Mouse (Mus musculus): Measurements from ENCODE around the gene Mgat1. TPM values are rescaled to one million over a fixed set of nuclear protein-coding genes. Genes with fewer than 3 reads are reported as not detected.

Gene Mgat1
- total and polyA plus RNA-seq, 2 experiments from 2014 or later = 33.9 to 88.1 TPM

- Histone ChIP-seq H3K4me2 (ENCODE audit: low read depth, low read length, poor library complexity, severe bottlenecking) (peak overlapping the region; percentile 77), H3K4me3 (ENCODE audit: low read depth, low read length) (peak overlapping the region; percentile 98), H3K9me3 (ENCODE audit: low read length) (no peaks in the 10 kb centered on the region), H3K27me3 (ENCODE audit: insufficient read depth, low read length) (no peaks in the 10 kb centered on the region), H3K9ac (replicated peaks; ENCODE audit: low read length, poor library complexity, severe bottlenecking) (peak overlapping the region; percentile 98), H3K36me3 (ENCODE audit: insufficient read depth, low read length) (no peaks in the 10 kb centered on the region), H3K4me1 (ENCODE audit: insufficient read depth, low read length) (peaks cover 9% of the 10 kb centered on the region), H3K27ac (ENCODE audit: low read depth, low read length) (peak overlapping the region; percentile 97)
- no peak for TF ChIP-seq CTCF (IDR thresholded peaks at IDR 0.05)
- DNase-seq (ENCODE audit: low spot score) = no peak
- WGBS = 1% methylated on average over 10 of the region's 10 CpGs
- ATAC-seq (ENCODE audit: low FRiP score) = peak; percentile 36
These were observed 41.4 kb upstream of the Mgat1 start for GRCm38 (mm10) chr11:49202523-49203061.

GRCm38 (mm10) chr11:49203129-49203768, 40.7 kb upstream of the Mgat1 start, which contains the start of gene Zfp62:
TSS of gene Zfp62 (plus strand) at chr11:49203292.
- Histone ChIP-seq H3K9ac (replicated peaks; ENCODE audit: low read length, poor library complexity, severe bottlenecking) (peak within 1 kb of the TSS; percentile 98), H3K9me3 (ENCODE audit: low read length) (no peaks in the 10 kb centered on the region), H3K27me3 (ENCODE audit: insufficient read depth, low read length) (no peaks in the 10 kb centered on the region), H3K4me1 (ENCODE audit: insufficient read depth, low read length) (peaks cover 9% of the 10 kb centered on the region), H3K36me3 (ENCODE audit: insufficient read depth, low read length) (no peaks in the 10 kb centered on the region), H3K4me3 (ENCODE audit: low read depth, low read length) (peak within 1 kb of the TSS; percentile 98), H3K27ac (ENCODE audit: low read depth, low read length) (peak within 1 kb of the TSS; percentile 97), H3K4me2 (ENCODE audit: low read depth, low read length, poor library complexity, severe bottlenecking) (peak within 1 kb of the TSS; percentile 77)
- WGBS = under 1% methylated on average over 38 of the region's 47 CpGs
- ATAC-seq (ENCODE audit: low FRiP score) = peak; percentile 95
- TF ChIP-seq CTCF (IDR thresholded peaks at IDR 0.05) = no peak
- peak; percentile 95 for DNase-seq (ENCODE audit: low spot score)

- DNase-seq (ENCODE audit: low spot score) = peak; percentile 62
- Histone ChIP-seq H3K36me3 (ENCODE audit: insufficient read depth, low read length) (no peaks in the 10 kb centered on the region), H3K4me3 (ENCODE audit: low read depth, low read length) (peak overlapping the region; percentile 98), H3K4me2 (ENCODE audit: low read depth, low read length, poor library complexity, severe bottlenecking) (peak overlapping the region; percentile 77), H3K9me3 (ENCODE audit: low read length) (no peaks in the 10 kb centered on the region), H3K27ac (ENCODE audit: low read depth, low read length) (peak overlapping the region; percentile 97), H3K27me3 (ENCODE audit: insufficient read depth, low read length) (no peaks in the 10 kb centered on the region), H3K9ac (replicated peaks; ENCODE audit: low read length, poor library complexity, severe bottlenecking) (peak overlapping the region; percentile 98), H3K4me1 (ENCODE audit: insufficient read depth, low read length) (peaks cover 9% of the 10 kb centered on the region)
- WGBS = 0% methylated on average over 24 of the region's 24 CpGs
- TF ChIP-seq CTCF (IDR thresholded peaks at IDR 0.05) = no peak
- peak; percentile 80 for ATAC-seq (ENCODE audit: low FRiP score)
These were observed 40.1 kb upstream of the Mgat1 start for GRCm38 (mm10) chr11:49203771-49204497.

GRCm38 (mm10) chr11:49205080-49205590, 38.9 kb upstream of the Mgat1 start:
- Histone ChIP-seq H3K36me3 (ENCODE audit: insufficient read depth, low read length) (no peaks in the 10 kb centered on the region), H3K9ac (replicated peaks; ENCODE audit: low read length, poor library complexity, severe bottlenecking) (no peak overlapping the region), H3K9me3 (ENCODE audit: low read length) (no peaks in the 10 kb centered on the region), H3K4me3 (ENCODE audit: low read depth, low read length) (peak overlapping the region; percentile 3; the same call in 1 of the 2 replicates), H3K27me3 (ENCODE audit: insufficient read depth, low read length) (no peaks in the 10 kb centered on the region), H3K4me1 (ENCODE audit: insufficient read depth, low read length) (peaks cover 9% of the 10 kb centered on the region), H3K27ac (ENCODE audit: low read depth, low read length) (no peak overlapping the region), H3K4me2 (ENCODE audit: low read depth, low read length, poor library complexity, severe bottlenecking) (peak overlapping the region; percentile 77; the same call in 1 of the 2 replicates)
- no peak for TF ChIP-seq CTCF (IDR thresholded peaks at IDR 0.05)
- no peak for DNase-seq (ENCODE audit: low spot score)
- no peak for ATAC-seq (ENCODE audit: low FRiP score)
- 86% methylated on average over 6 of the region's 6 CpGs for WGBS

- no peak overlapping the region for H3K4me3 ChIP-seq (ENCODE audit: low read depth, low read length)
- peaks cover 6% of the 10 kb centered on the region; the same call in 1 of the 2 replicates for H3K4me1 ChIP-seq (ENCODE audit: insufficient read depth, low read length)
- H3K27me3 ChIP-seq (ENCODE audit: insufficient read depth, low read length) = no peaks in the 10 kb centered on the region
- no peak for TF ChIP-seq CTCF (IDR thresholded peaks at IDR 0.05)
- no peak for DNase-seq (ENCODE audit: low spot score)
- H3K36me3 ChIP-seq (ENCODE audit: insufficient read depth, low read length) = no peaks in the 10 kb centered on the region
- H3K27ac ChIP-seq (ENCODE audit: low read depth, low read length) = no peak overlapping the region
- no peak for ATAC-seq (ENCODE audit: low FRiP score)
- no peak overlapping the region for H3K4me2 ChIP-seq (ENCODE audit: low read depth, low read length, poor library complexity, severe bottlenecking)
- no peaks in the 10 kb centered on the region for H3K9me3 ChIP-seq (ENCODE audit: low read length)
- 96% methylated on average over 1 of the region's 1 CpGs for WGBS
- no peak overlapping the region for H3K9ac ChIP-seq (replicated peaks; ENCODE audit: low read length, poor library complexity, severe bottlenecking)
These were observed 36.5 kb upstream of the Mgat1 start for GRCm38 (mm10) chr11:49207495-49207894.

Measured in midbrain, postnatal 0 days (tissue).